Mouse (Mus musculus) E14TG2a.4 (cell line): ENCODE measurements around the gene Ppil6.

Experiments
- CTCF ChIP-seq: conservative IDR thresholded peaks from 2 replicates; pipeline ENCODE4 v1.5.1; 2014; ENCODE audit warnings: low read length
- NANOG ChIP-seq: IDR thresholded peaks from 2 replicates; pipeline ENCODE4 v1.6.1; 2014; ENCODE audit warnings: borderline replicate concordance, low read length, mixed read lengths
- POU5F1 ChIP-seq: IDR thresholded peaks from 2 replicates; pipeline ENCODE4 v1.6.1; 2014; ENCODE audit warnings: low read length, borderline replicate concordance

- TF ChIP-seq CTCF (no peak), NANOG (no peak), POU5F1 (no peak)
Measured at GRCm38 (mm10) chr10:41520410-41520673, 30.1 kb downstream of the Ppil6 start.
